Mouse (Mus musculus) forebrain, postnatal 0 days (tissue): ENCODE data around the gene Itgb3. TPM values are rescaled to one million over a fixed set of nuclear protein-coding genes. Genes with fewer than 3 reads are reported as not detected.

Source experiments
- ATAC-seq: fragments of 200-750 bp; cut with Nextera tagmentation; 2 replicates; pipeline ENCODE4 v1.8.0; 2017; ENCODE audit warnings: mild to moderate bottlenecking, moderate library complexity
- DNase-seq: peaks from one replicate; pipeline ENCODE4 v3.0.0-alpha.2; 2015
- H3K27ac ChIP-seq: fragments of 300-500 bp; sonication (generic); 2 replicates; pipeline ENCODE4 v1.5.1; 2014; ENCODE audit warnings: low read depth, mild to moderate bottlenecking, antibody characterized with exemption, low read length, moderate library complexity, mixed read lengths
- H3K27me3 ChIP-seq: fragments of 300-500 bp; sonication (generic); 2 replicates; pipeline ENCODE4 v1.6.1; 2014; ENCODE audit warnings: mild to moderate bottlenecking, low read length, mixed read lengths; ENCODE audit not compliant: insufficient read depth
- H3K36me3 ChIP-seq: fragments of 300-500 bp; sonication (generic); 2 replicates; pipeline ENCODE4 v1.6.1; 2014; ENCODE audit warnings: mild to moderate bottlenecking, moderate library complexity; ENCODE audit not compliant: insufficient read depth
- H3K4me1 ChIP-seq: fragments of 300-500 bp; sonication (generic); 2 replicates; pipeline ENCODE4 v1.6.1; 2014; ENCODE audit warnings: antibody characterized with exemption; ENCODE audit not compliant: insufficient read depth
- H3K4me2 ChIP-seq: fragments of 300-500 bp; sonication (generic); 2 replicates; pipeline ENCODE4 v1.6.1; 2014; ENCODE audit warnings: low read depth, mild to moderate bottlenecking, moderate library complexity
- H3K4me3 ChIP-seq: fragments of 300-500 bp; sonication (generic); 2 replicates; pipeline ENCODE4 v1.5.1; 2014; ENCODE audit warnings: low read depth, low read length, mixed read lengths
- H3K9ac ChIP-seq: fragments of 300-500 bp; sonication (generic); 2 replicates; pipeline ENCODE4 v1.6.1; 2014; ENCODE audit warnings: mild to moderate bottlenecking
- H3K9me3 ChIP-seq: fragments of 300-500 bp; sonication (generic); 2 replicates; pipeline ENCODE4 v1.6.1; 2016; ENCODE audit warnings: low read length
- CTCF ChIP-seq: sonication (generic); IDR thresholded peaks from 2 replicates; pipeline ENCODE4 v1.5.1; 2016; ENCODE audit warnings: antibody characterized with exemption, control low read depth, low read depth
- WGBS: fragments of 180-500 bp; shearing (Covaris S2); extraction: QIAGEN DNeasy Blood & Tissue Kit; methylation state at CpG from one replicate; pipeline ENCODE4 v1.1.7; 2014; 5-methylcytosine and 5-hydroxymethylcytosine counted together
- polyA plus RNA-seq: library from polyadenylated mRNA; unstranded; fragments of >200 nt; fragmentation: Nextera tagmentation; extraction: Ambion mirVana; gene quantifications from 2 replicates; pipeline ENCODE4 v1.2.1, GENCODE M21; 2015
- total RNA-seq: library from RNA; depleted of rRNA; stranded (reverse); fragments of >200 nt; gene quantifications from 2 replicates; pipeline ENCODE4 v1.2.3, GENCODE M21; 2014

Gene Itgb3
- total and polyA plus RNA-seq, 2 experiments from 2014 or later, result 0.71 to 1.2 TPM

DNA sequence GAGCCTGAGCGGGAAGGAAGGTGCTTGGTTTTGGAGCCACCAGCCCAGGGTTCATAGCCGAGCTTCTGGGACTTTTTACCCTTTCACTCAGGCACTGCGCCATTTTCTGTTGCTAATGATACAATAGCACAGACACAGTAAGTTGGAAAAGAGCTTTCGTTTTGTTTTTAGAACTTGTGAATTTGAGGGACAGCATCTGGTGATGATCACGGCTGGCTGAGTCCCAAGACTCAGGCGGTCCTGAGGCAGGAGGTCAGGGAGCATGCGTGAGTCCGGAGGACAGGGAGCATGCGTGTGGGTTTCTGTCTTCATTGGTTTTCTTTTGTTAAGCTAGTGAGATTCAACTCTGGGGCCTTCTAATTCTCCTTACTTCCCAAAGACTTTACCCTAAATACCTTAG, 31.8 kb downstream of the Itgb3 start:
- Histone ChIP-seq H3K4me1 (no peaks in the 10 kb centered on the region), H3K4me3 (no peak overlapping the region), H3K9ac (no peak overlapping the region), H3K9me3 (no peaks in the 10 kb centered on the region), H3K4me2 (no peak overlapping the region), H3K27me3 (no peaks in the 10 kb centered on the region), H3K27ac (no peak overlapping the region), H3K36me3 (no peaks in the 10 kb centered on the region)
- TF ChIP-seq CTCF, result no peak
- no peak for ATAC-seq
- WGBS, result 87% methylated on average over 9 of the region's 9 CpGs
- DNase-seq, result no peak

GRCm38 (mm10) chr11:104640894-104641293, 33.1 kb downstream of the Itgb3 start:
- no peak overlapping the region for H3K27ac ChIP-seq
- no peak overlapping the region for H3K9ac ChIP-seq
- H3K4me1 ChIP-seq, result no peaks in the 10 kb centered on the region
- no peaks in the 10 kb centered on the region for H3K27me3 ChIP-seq
- no peaks in the 10 kb centered on the region for H3K36me3 ChIP-seq
- H3K9me3 ChIP-seq, result no peaks in the 10 kb centered on the region
- 79% methylated on average over 10 of the region's 10 CpGs for WGBS
- DNase-seq, result no peak
- no peak for ATAC-seq
- no peak overlapping the region for H3K4me2 ChIP-seq
- no peak overlapping the region for H3K4me3 ChIP-seq
- TF ChIP-seq CTCF, result no peak

DNA sequence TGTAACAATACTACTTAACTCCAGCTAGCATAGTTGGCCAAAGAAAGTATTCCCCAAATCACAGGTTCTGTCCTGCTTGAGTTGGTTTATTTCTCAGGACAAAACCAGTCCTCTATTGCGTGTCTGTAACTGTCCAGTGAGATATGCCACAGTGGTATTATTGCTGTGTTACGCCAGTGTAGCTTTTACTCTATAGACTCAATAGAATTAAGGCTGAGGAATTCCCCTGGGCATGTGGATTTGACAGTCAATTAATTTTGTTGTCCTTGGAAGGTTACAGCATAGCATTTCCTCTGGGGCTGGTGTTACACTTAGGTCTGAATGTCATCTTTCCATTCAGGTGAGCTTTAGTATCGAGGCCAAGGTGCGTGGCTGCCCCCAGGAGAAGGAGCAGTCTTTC, 35.4 kb downstream of the Itgb3 start:
- no peak overlapping the region for H3K27ac ChIP-seq
- H3K4me1 ChIP-seq, result no peaks in the 10 kb centered on the region

DNA sequence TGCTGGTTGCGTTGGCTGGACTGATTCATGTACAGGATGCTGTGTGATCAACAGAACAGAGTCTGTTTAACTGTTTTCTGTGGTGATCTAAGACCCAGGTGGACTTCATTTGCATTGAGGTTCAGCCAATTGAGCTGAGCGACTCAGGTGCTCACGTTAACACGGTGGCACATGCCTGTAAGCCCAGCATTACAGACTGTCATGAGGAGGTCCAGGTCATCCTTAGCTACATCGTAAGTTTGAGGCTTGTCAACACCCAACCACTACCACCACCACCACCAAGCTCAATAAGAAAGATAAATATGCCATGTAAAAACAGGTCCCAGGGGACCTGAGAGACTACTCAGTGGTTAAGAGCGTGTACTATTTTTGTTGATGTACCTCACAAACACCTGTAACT, 37.6 kb downstream of the Itgb3 start:
- Histone ChIP-seq H3K4me1 (no peaks in the 10 kb centered on the region), H3K36me3 (no peaks in the 10 kb centered on the region), H3K4me2 (no peak overlapping the region), H3K4me3 (no peak overlapping the region), H3K9me3 (no peaks in the 10 kb centered on the region), H3K27me3 (no peaks in the 10 kb centered on the region), H3K27ac (no peak overlapping the region), H3K9ac (no peak overlapping the region)
- DNase-seq, result no peak
- TF ChIP-seq CTCF, result no peak
- 94% methylated on average over 6 of the region's 6 CpGs for WGBS
- ATAC-seq, result no peak

More for the DNA sequence above, 35.4 kb downstream of the Itgb3 start:
- Histone ChIP-seq H3K9ac (no peak overlapping the region), H3K9me3 (no peaks in the 10 kb centered on the region), H3K36me3 (no peaks in the 10 kb centered on the region), H3K4me3 (no peak overlapping the region), H3K4me2 (no peak overlapping the region), H3K27me3 (no peaks in the 10 kb centered on the region)
- 86% methylated on average over 4 of the region's 4 CpGs for WGBS
- no peak for DNase-seq
- TF ChIP-seq CTCF, result no peak
- no peak for ATAC-seq

- no peaks in the 10 kb centered on the region for H3K9me3 ChIP-seq
- 83% methylated on average over 4 of the region's 4 CpGs for WGBS
- ATAC-seq, result no peak
These were observed 38.4 kb downstream of the Itgb3 start for GRCm38 (mm10) chr11:104646173-104646572.

DNA sequence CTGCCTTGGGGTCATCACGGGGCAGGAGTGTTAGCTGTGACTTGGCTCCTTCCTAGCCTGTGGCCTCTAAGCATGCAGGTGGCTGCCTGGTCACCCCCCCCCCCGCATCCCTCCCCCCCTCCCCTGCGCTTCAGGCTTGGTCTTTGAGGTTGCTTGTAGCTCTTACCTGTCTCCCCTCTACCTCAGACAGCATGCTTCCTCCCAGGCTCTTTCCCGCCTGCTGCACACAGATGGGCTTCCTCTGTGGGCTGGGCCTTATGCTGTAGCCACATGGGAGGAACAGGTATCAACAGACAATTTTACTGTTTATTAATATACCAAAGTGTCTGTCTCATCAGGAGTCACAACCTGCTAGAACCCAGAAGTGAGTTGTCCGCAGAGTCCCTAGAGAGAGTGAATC, 38.8 kb downstream of the Itgb3 start:
- no peaks in the 10 kb centered on the region for H3K9me3 ChIP-seq
- no peak for TF ChIP-seq CTCF
- H3K9ac ChIP-seq, result no peak overlapping the region
- no peaks in the 10 kb centered on the region for H3K27me3 ChIP-seq
- no peak overlapping the region for H3K4me3 ChIP-seq
- WGBS, result 77% methylated on average over 5 of the region's 5 CpGs
- H3K27ac ChIP-seq, result no peak overlapping the region
- H3K4me1 ChIP-seq, result no peaks in the 10 kb centered on the region
- H3K4me2 ChIP-seq, result no peak overlapping the region
- DNase-seq (no peak), ATAC-seq (no peak)
- H3K36me3 ChIP-seq, result no peaks in the 10 kb centered on the region

More at GRCm38 (mm10) chr11:104646173-104646572, 38.4 kb downstream of the Itgb3 start:
- TF ChIP-seq CTCF, result no peak
- H3K36me3 ChIP-seq, result no peaks in the 10 kb centered on the region
- H3K27ac ChIP-seq, result no peak overlapping the region
- no peaks in the 10 kb centered on the region for H3K4me1 ChIP-seq
- no peak overlapping the region for H3K4me3 ChIP-seq
- H3K4me2 ChIP-seq, result no peak overlapping the region
- H3K9ac ChIP-seq, result no peak overlapping the region
- no peaks in the 10 kb centered on the region for H3K27me3 ChIP-seq
- no peak for DNase-seq

GRCm38 (mm10) chr11:104647188-104647867, 39.5 kb downstream of the Itgb3 start:
- Histone ChIP-seq H3K4me2 (no peak overlapping the region), H3K27me3 (no peaks in the 10 kb centered on the region), H3K9me3 (no peaks in the 10 kb centered on the region), H3K27ac (no peak overlapping the region), H3K4me1 (no peaks in the 10 kb centered on the region), H3K4me3 (no peak overlapping the region), H3K36me3 (no peaks in the 10 kb centered on the region), H3K9ac (no peak overlapping the region)
- WGBS, result 48% methylated on average over 8 of the region's 8 CpGs
- no peak for TF ChIP-seq CTCF
- ATAC-seq (no peak), DNase-seq (no peak)
